Mouse (Mus musculus) yolk sac, embryonic 10.5 days (tissue): Measurements from ENCODE around the gene Hbq1b.
"Not testable (repeated sequence)": the region's sequence is repeated elsewhere in the genome, so short reads cannot be mapped to it uniquely, and the experiment has no call there.

Experiments used
- DNase-seq: peaks from one replicate; pipeline ENCODE4 v3.0.0-alpha.2; 2017; ENCODE audit warnings: low spot score

The Hbq1b gene

GRCm38 (mm10) chr11:32267964-32268363 is 18.8 kb upstream of the Hbq1b start:
- no peak for DNase-seq

GRCm38 (mm10) chr11:32268952-32269351 is 17.8 kb upstream of the Hbq1b start:
- DNase-seq, result no peak

- no peak for DNase-seq
Measured at GRCm38 (mm10) chr11:32271178-32271577, 15.6 kb upstream of the Hbq1b start.

- DNase-seq, result peak; percentile 52
Measured at GRCm38 (mm10) chr11:32276347-32276746, 10.4 kb upstream of the Hbq1b start, which contains the start of gene Hba-x. Gene Hba-x (plus strand): TSS chr11:32276400.

GRCm38 (mm10) chr11:32277736-32278457 is 8.9 kb upstream of the Hbq1b start:
- DNase-seq, result peak; percentile 48

GRCm38 (mm10) chr11:32278458-32278957 is 8.3 kb upstream of the Hbq1b start:
- no peak for DNase-seq

- no peak for DNase-seq
Measured at GRCm38 (mm10) chr11:32280646-32281045, 6.1 kb upstream of the Hbq1b start.

- no peak for DNase-seq
Measured at GRCm38 (mm10) chr11:32281416-32282144, 5.2 kb upstream of the Hbq1b start.

GRCm38 (mm10) chr11:32283091-32283777 is 3.5 kb upstream of the Hbq1b start, which contains the start of gene Hba-a1:
Gene Hba-a1 (plus strand): TSS chr11:32283511.
- DNase-seq, result not testable (repeated sequence)

GRCm38 (mm10) chr11:32284582-32284981 is 2.2 kb upstream of the Hbq1b start:
- DNase-seq, result not testable (repeated sequence)

- no peak for DNase-seq
Measured at GRCm38 (mm10) chr11:32285031-32285775, 1.6 kb upstream of the Hbq1b start.

GRCm38 (mm10) chr11:32285887-32286286 is 878 bp upstream of the Hbq1b start:
- DNase-seq, result not testable (repeated sequence)

- DNase-seq, result no peak
Measured at GRCm38 (mm10) chr11:32287493-32287825, 694 bp downstream of the Hbq1b start.

- DNase-seq, result not testable (repeated sequence)
Measured at GRCm38 (mm10) chr11:32292819-32293218, 6.1 kb downstream of the Hbq1b start.

- DNase-seq, result not testable (repeated sequence)
Measured at GRCm38 (mm10) chr11:32293479-32293878, 6.7 kb downstream of the Hbq1b start.

GRCm38 (mm10) chr11:32296203-32296602 is 9.4 kb downstream of the Hbq1b start, which contains the start of gene Hba-a2:
Gene Hba-a2 (plus strand): TSS chr11:32296489.
- DNase-seq, result not testable (repeated sequence)

GRCm38 (mm10) chr11:32297417-32297816 is 10.7 kb downstream of the Hbq1b start:
- not testable (repeated sequence) for DNase-seq

GRCm38 (mm10) chr11:32297866-32298531 is 11.2 kb downstream of the Hbq1b start:
- no peak for DNase-seq

- DNase-seq, result no peak
Measured at GRCm38 (mm10) chr11:32298532-32298918, 11.8 kb downstream of the Hbq1b start.

- DNase-seq, result not testable (repeated sequence)
Measured at GRCm38 (mm10) chr11:32299865-32300264, 13.1 kb downstream of the Hbq1b start, which contains the start of gene Hbq1a. Gene Hbq1a (plus strand): TSS chr11:32300069.
